Mouse (Mus musculus): Measurements from ENCODE around the gene Rab5a. TPM values are rescaled to one million over a fixed set of nuclear protein-coding genes. Genes with fewer than 3 reads are reported as not detected.
A peak's percentile ranks its signal among the peaks of the same experiment; 100 is the strongest.

Rab5a gene
- total RNA-seq, 1 experiment: 50.5 TPM

GRCm38 (mm10) chr17:53480433-53480832, 1.4 kb downstream of the Rab5a start:
- Histone ChIP-seq H3K4me1 (ENCODE audit: control insufficient read depth in 2 of 2, insufficient read depth in 2 of 2, low read length in 2 of 2, poor library complexity in 1 of 2) (peaks cover 8 to 11% of the 10 kb centered on the region in 2 experiments; a peak in 3 of 4 replicates), H3K9ac (ENCODE audit: insufficient read depth, low read depth, low read length, poor library complexity, severe bottlenecking) (peak overlapping the region; percentile 98; the same call in 1 of the 2 replicates), H3K4me3 (ENCODE audit: insufficient read depth in 1 of 2, low read depth in 1 of 2, low read length in 2 of 2, poor library complexity in 1 of 2, severe bottlenecking in 1 of 2) (peak overlapping the region; percentile 80 to 81), H3K27ac (ENCODE audit: insufficient read depth, low read depth, low read length, poor library complexity, severe bottlenecking) (no peak overlapping the region), H3K36me3 (ENCODE audit: control insufficient read depth, insufficient read depth, low read length, poor library complexity, severe bottlenecking) (peaks cover 2% of the 10 kb centered on the region; the same call in 1 of the 2 replicates), H3K9me3 (ENCODE audit: control insufficient read depth, insufficient read depth, low read depth, low read length) (no peaks in the 10 kb centered on the region)
- no peak for TF ChIP-seq CHD2 (IDR thresholded peaks at IDR 0.05; ENCODE audit: low read depth, low read length)
- no peak for TF ChIP-seq HCFC1 (IDR thresholded peaks at IDR 0.05; ENCODE audit: borderline replicate concordance, insufficient read depth, low read length)
- no peak for TF ChIP-seq ZNF384 (IDR thresholded peaks at IDR 0.05; ENCODE audit: low read depth, low read length)
- TF ChIP-seq MAFK (IDR thresholded peaks at IDR 0.05; ENCODE audit: insufficient read depth, low read depth, low read length): no peak
- no peak for TF ChIP-seq ZC3H11A (IDR thresholded peaks at IDR 0.05; ENCODE audit: borderline replicate concordance, low read depth, low read length)
- in situ Hi-C loops (cut with MboI; ENCODE audit: low sequenced_read_pairs in 2 of 2, unreplicated experiment in 2 of 2): no loop called here
- DNase-seq (ENCODE audit: low read depth, low spot score): no peak

- peaks cover 5% of the 10 kb centered on the region for H3K36me3 ChIP-seq (ENCODE audit: control insufficient read depth, insufficient read depth, low read length, poor library complexity, severe bottlenecking)
- no peak overlapping the region for H3K9ac ChIP-seq (ENCODE audit: insufficient read depth, low read depth, low read length, poor library complexity, severe bottlenecking)
- DNase-seq (ENCODE audit: low read depth, low spot score): no peak
- H3K9me3 ChIP-seq (ENCODE audit: control insufficient read depth, insufficient read depth, low read depth, low read length): no peaks in the 10 kb centered on the region
- TF ChIP-seq HCFC1 (IDR thresholded peaks at IDR 0.05; ENCODE audit: borderline replicate concordance, insufficient read depth, low read length) (no peak), CHD2 (IDR thresholded peaks at IDR 0.05; ENCODE audit: low read depth, low read length) (no peak), MAFK (IDR thresholded peaks at IDR 0.05; ENCODE audit: insufficient read depth, low read depth, low read length) (no peak), ZNF384 (IDR thresholded peaks at IDR 0.05; ENCODE audit: low read depth, low read length) (no peak), ZC3H11A (IDR thresholded peaks at IDR 0.05; ENCODE audit: borderline replicate concordance, low read depth, low read length) (no peak)
- in situ Hi-C loops (cut with MboI; ENCODE audit: low sequenced_read_pairs in 2 of 2, unreplicated experiment in 2 of 2): no loop called here
- H3K4me3 ChIP-seq (ENCODE audit: insufficient read depth in 1 of 2, low read depth in 1 of 2, low read length in 2 of 2, poor library complexity in 1 of 2, severe bottlenecking in 1 of 2): no peak overlapping the region
- H3K4me1 ChIP-seq (ENCODE audit: control insufficient read depth in 2 of 2, insufficient read depth in 2 of 2, low read length in 2 of 2, poor library complexity in 1 of 2): no peaks in the 10 kb centered on the region
- H3K27ac ChIP-seq (ENCODE audit: insufficient read depth, low read depth, low read length, poor library complexity, severe bottlenecking): no peak overlapping the region
Observed at GRCm38 (mm10) chr17:53488291-53489006, 9.4 kb downstream of the Rab5a start.

- no peak for TF ChIP-seq HCFC1 (IDR thresholded peaks at IDR 0.05; ENCODE audit: borderline replicate concordance, insufficient read depth, low read length)
- no peak for TF ChIP-seq ZNF384 (IDR thresholded peaks at IDR 0.05; ENCODE audit: low read depth, low read length)
- peak; percentile 73; the same call in 1 of the 2 replicates for TF ChIP-seq MAFK (IDR thresholded peaks at IDR 0.05; ENCODE audit: insufficient read depth, low read depth, low read length)
- no peak for TF ChIP-seq ZC3H11A (IDR thresholded peaks at IDR 0.05; ENCODE audit: borderline replicate concordance, low read depth, low read length)
- no peak for TF ChIP-seq CHD2 (IDR thresholded peaks at IDR 0.05; ENCODE audit: low read depth, low read length)
- H3K36me3 ChIP-seq (ENCODE audit: control insufficient read depth, insufficient read depth, low read length, poor library complexity, severe bottlenecking): peaks cover 5% of the 10 kb centered on the region
- in situ Hi-C loops (cut with MboI; ENCODE audit: low sequenced_read_pairs in 2 of 2, unreplicated experiment in 2 of 2): no loop called here
Observed at GRCm38 (mm10) chr17:53489007-53489378, 10.0 kb downstream of the Rab5a start.

GRCm38 (mm10) chr17:53502966-53503365, 23.9 kb downstream of the Rab5a start:
- no peak overlapping the region for H3K9ac ChIP-seq (ENCODE audit: insufficient read depth, low read depth, low read length, poor library complexity, severe bottlenecking)
- in situ Hi-C loops (cut with MboI; ENCODE audit: low sequenced_read_pairs in 2 of 2, unreplicated experiment in 2 of 2): no loop called here
- no peaks in the 10 kb centered on the region for H3K9me3 ChIP-seq (ENCODE audit: control insufficient read depth, insufficient read depth, low read depth, low read length)
- H3K4me1 ChIP-seq (ENCODE audit: control insufficient read depth in 2 of 2, insufficient read depth in 2 of 2, low read length in 2 of 2, poor library complexity in 1 of 2): no peaks in the 10 kb centered on the region; a peak in 1 of 4 replicates
- H3K36me3 ChIP-seq (ENCODE audit: control insufficient read depth, insufficient read depth, low read length, poor library complexity, severe bottlenecking): peaks cover 5% of the 10 kb centered on the region
- no peak overlapping the region for H3K27ac ChIP-seq (ENCODE audit: insufficient read depth, low read depth, low read length, poor library complexity, severe bottlenecking)
- no peak for DNase-seq (ENCODE audit: low read depth, low spot score)
- no peak overlapping the region for H3K4me3 ChIP-seq (ENCODE audit: insufficient read depth in 1 of 2, low read depth in 1 of 2, low read length in 2 of 2, poor library complexity in 1 of 2, severe bottlenecking in 1 of 2)
- TF ChIP-seq CHD2 (IDR thresholded peaks at IDR 0.05; ENCODE audit: low read depth, low read length) (no peak), ZNF384 (IDR thresholded peaks at IDR 0.05; ENCODE audit: low read depth, low read length) (peak; percentile 69; the same call in 1 of the 2 replicates)

More at GRCm38 (mm10) chr17:53489007-53489378, 10.0 kb downstream of the Rab5a start:
- H3K27ac ChIP-seq (ENCODE audit: insufficient read depth, low read depth, low read length, poor library complexity, severe bottlenecking): no peak overlapping the region
- H3K4me1 ChIP-seq (ENCODE audit: control insufficient read depth in 2 of 2, insufficient read depth in 2 of 2, low read length in 2 of 2, poor library complexity in 1 of 2): no peaks in the 10 kb centered on the region
- H3K9me3 ChIP-seq (ENCODE audit: control insufficient read depth, insufficient read depth, low read depth, low read length): no peaks in the 10 kb centered on the region
- no peak overlapping the region for H3K9ac ChIP-seq (ENCODE audit: insufficient read depth, low read depth, low read length, poor library complexity, severe bottlenecking)
- no peak overlapping the region for H3K4me3 ChIP-seq (ENCODE audit: insufficient read depth in 1 of 2, low read depth in 1 of 2, low read length in 2 of 2, poor library complexity in 1 of 2, severe bottlenecking in 1 of 2)
- no peak for DNase-seq (ENCODE audit: low read depth, low spot score)
